Mouse (Mus musculus): ENCODE data around the gene Hmbs.
"Not testable (repeated sequence)": the region's sequence is repeated elsewhere in the genome, so short reads cannot be mapped to it uniquely, and the experiment has no call there.

Hmbs gene

GRCm38 (mm10) chr9:44345570-44346433 lies 1.8 kb upstream of the Hmbs start:
- DNase-seq (ENCODE audit: low spot score) = no peak

GRCm38 (mm10) chr9:44343290-44343689 lies 738 bp downstream of the Hmbs start:
- peak; percentile 53 for DNase-seq (ENCODE audit: low spot score)

GRCm38 (mm10) chr9:44342605-44343004 lies 1.4 kb downstream of the Hmbs start:
- DNase-seq (ENCODE audit: low spot score) = no peak

GRCm38 (mm10) chr9:44342173-44342572 lies 1.9 kb downstream of the Hmbs start:
- DNase-seq (ENCODE audit: low spot score) = no peak

- DNase-seq (ENCODE audit: low spot score) = no peak
Measured at GRCm38 (mm10) chr9:44341487-44341886, 2.5 kb downstream of the Hmbs start.

GRCm38 (mm10) chr9:44338574-44338973 lies 5.5 kb downstream of the Hmbs start:
- DNase-seq (ENCODE audit: low spot score) = no peak

GRCm38 (mm10) chr9:44337436-44338169 lies 6.4 kb downstream of the Hmbs start:
- no peak for DNase-seq (ENCODE audit: low spot score)

GRCm38 (mm10) chr9:44336964-44337363 lies 7.1 kb downstream of the Hmbs start:
- DNase-seq (ENCODE audit: low spot score) = no peak

GRCm38 (mm10) chr9:44336513-44336912 lies 7.5 kb downstream of the Hmbs start:
- not testable (repeated sequence) for DNase-seq (ENCODE audit: low spot score)

GRCm38 (mm10) chr9:44336093-44336406 lies 8.0 kb downstream of the Hmbs start:
- no peak for DNase-seq (ENCODE audit: low spot score)

GRCm38 (mm10) chr9:44335331-44336092 lies 8.5 kb downstream of the Hmbs start:
- DNase-seq (ENCODE audit: low spot score) = no peak

GRCm38 (mm10) chr9:44334396-44335330 lies 9.4 kb downstream of the Hmbs start, which contains the start of gene H2afx:
TSS of gene H2afx (plus strand) at chr9:44334694.
- DNase-seq (ENCODE audit: low spot score) = peak; percentile 97

- no peak for DNase-seq (ENCODE audit: low spot score)
Measured at GRCm38 (mm10) chr9:44332918-44333638, 10.9 kb downstream of the Hmbs start.

GRCm38 (mm10) chr9:44330736-44331135 lies 13.3 kb downstream of the Hmbs start:
- DNase-seq (ENCODE audit: low spot score) = no peak

- no peak for DNase-seq (ENCODE audit: low spot score)
Measured at GRCm38 (mm10) chr9:44327926-44328325, 16.1 kb downstream of the Hmbs start.

GRCm38 (mm10) chr9:44327064-44327711 lies 16.8 kb downstream of the Hmbs start:
- DNase-seq (ENCODE audit: low spot score) = no peak

- DNase-seq (ENCODE audit: low spot score) = peak; percentile 79
Measured at GRCm38 (mm10) chr9:44326371-44327063, 17.5 kb downstream of the Hmbs start.

GRCm38 (mm10) chr9:44325768-44326370 lies 18.2 kb downstream of the Hmbs start, which contains the start of gene Dpagt1:
TSS of gene Dpagt1 (plus strand) at chr9:44326019.
- no peak for DNase-seq (ENCODE audit: low spot score)
